Mouse (Mus musculus) heart, adult 2 months (tissue): ENCODE measurements at regions not wholly inside any gene's neighbourhood (a gene's known extent, or its start where the extent isn't known, plus 50 kb on each side); places are given as distances from the start of the nearest gene placed in this dataset.

Experiments
- DNase-seq, 2 experiments: peaks; one replicate each; pipeline ENCODE4 v3.0.0; 2021
- H3K27ac ChIP-seq: fragments of 200-600 bp; 2 replicates; pipeline ENCODE4 v1.8.1; 2022
- H3K27me3 ChIP-seq: fragments of 200-500 bp; 2 replicates; pipeline ENCODE4 v1.6.1; 2012; ENCODE audit warnings: mild to moderate bottlenecking, low read length, inconsistent platforms, mixed read lengths; ENCODE audit not compliant: control insufficient read depth, insufficient read depth
- H3K36me3 ChIP-seq: fragments of 200-500 bp; 2 replicates; pipeline ENCODE4 v1.6.1; 2012; ENCODE audit warnings: low read length, inconsistent platforms; ENCODE audit not compliant: control insufficient read depth, insufficient read depth
- H3K4me1 ChIP-seq: fragments of 200-500 bp; 2 replicates; pipeline ENCODE4 v1.6.1; 2011; ENCODE audit warnings: low read length; ENCODE audit not compliant: control insufficient read depth, insufficient read depth
- H3K4me3 ChIP-seq: fragments of 200-600 bp; 2 replicates; pipeline ENCODE4 v1.8.1; 2022
- H3K79me2 ChIP-seq: fragments of 200-500 bp; replicated peaks from 2 replicates; pipeline ENCODE4 v1.6.1; 2012; ENCODE audit warnings: mild to moderate bottlenecking, inconsistent platforms, low read length, moderate library complexity, mixed read lengths; ENCODE audit not compliant: control insufficient read depth, insufficient read depth
- H3K9ac ChIP-seq: fragments of 200-500 bp; 2 replicates; pipeline ENCODE4 v1.6.1; 2012; ENCODE audit warnings: low read depth, mild to moderate bottlenecking, control low read depth, inconsistent platforms, low read length, mixed read lengths
- CTCF ChIP-seq: fragments of 200-600 bp; IDR thresholded peaks from 2 replicates; pipeline ENCODE4 v1.8.1; 2022; ENCODE audit warnings: antibody characterized with exemption, mild to moderate bottlenecking, moderate library complexity
- EP300 ChIP-seq: fragments of 200-500 bp; IDR thresholded peaks from 2 replicates; pipeline ENCODE4 v1.6.1; 2011; ENCODE audit warnings: low read depth, low read length, control low read depth; ENCODE audit not compliant: insufficient read depth
- POLR2A ChIP-seq: fragments of 200-500 bp; IDR thresholded peaks from 2 replicates; pipeline ENCODE4 v1.6.1; 2011; ENCODE audit warnings: mild to moderate bottlenecking, low read depth, low read length, control low read depth; ENCODE audit not compliant: insufficient read depth
- WGBS: fragments of 180-500 bp; shearing (Covaris S2); methylation state at CpG from one replicate; pipeline ENCODE4 v1.1.7; 2018; 5-methylcytosine and 5-hydroxymethylcytosine counted together
- intact Hi-C: fragments of 180-260 bp; cut with DNase I; formaldehyde crosslinking; loops from one replicate; pipeline ENCODE4 v1.15.1; 2025

GRCm38 (mm10) chr12:69434315-69434714 is 62.1 kb upstream of the Gm9887 start:
- TF ChIP-seq EP300 (no peak), CTCF (no peak), POLR2A (no peak)
- DNase-seq, result no peak
- Histone ChIP-seq H3K27me3 (no peaks in the 10 kb centered on the region), H3K79me2 (no peaks in the 10 kb centered on the region), H3K36me3 (no peaks in the 10 kb centered on the region), H3K27ac (no peak overlapping the region), H3K4me1 (no peaks in the 10 kb centered on the region), H3K9ac (no peak overlapping the region), H3K4me3 (no peak overlapping the region)
- 47% methylated on average over 4 of the region's 4 CpGs for WGBS
- intact Hi-C loops, result no loop called here

DNA sequence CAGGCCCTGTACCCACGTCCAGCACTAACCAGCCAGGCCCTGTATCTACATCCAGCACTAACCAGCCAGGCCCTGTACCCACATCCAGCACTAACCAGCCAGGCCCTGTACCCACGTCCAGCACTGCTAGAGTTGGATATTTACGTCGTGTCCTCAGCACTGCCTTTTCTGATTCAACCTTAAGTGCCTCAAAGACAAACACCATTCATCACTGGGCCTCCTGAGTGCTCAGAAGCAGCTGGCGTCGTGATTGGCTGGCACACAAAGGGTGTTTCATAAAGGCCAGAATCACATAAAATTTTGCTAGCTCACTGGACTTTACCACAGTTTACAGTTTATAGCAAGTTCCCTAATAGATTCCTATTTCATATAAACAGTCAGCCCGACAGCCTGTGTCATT is 59.8 kb upstream of the Gm9887 start:
- WGBS, result 81% methylated on average over 7 of the region's 7 CpGs
- DNase-seq, result no peak
- Histone ChIP-seq H3K79me2 (no peaks in the 10 kb centered on the region), H3K27me3 (no peaks in the 10 kb centered on the region), H3K4me1 (no peaks in the 10 kb centered on the region), H3K27ac (no peak overlapping the region), H3K4me3 (no peak overlapping the region), H3K36me3 (no peaks in the 10 kb centered on the region), H3K9ac (no peak overlapping the region)
- TF ChIP-seq EP300, result no peak
- no peak for TF ChIP-seq CTCF
- no peak for TF ChIP-seq POLR2A
- intact Hi-C loops, result no loop called here

- no peak overlapping the region for H3K9ac ChIP-seq
- intact Hi-C loops, result no loop called here
Observed at GRCm38 (mm10) chr12:69428108-69428507, 55.9 kb upstream of the Gm9887 start.

DNA sequence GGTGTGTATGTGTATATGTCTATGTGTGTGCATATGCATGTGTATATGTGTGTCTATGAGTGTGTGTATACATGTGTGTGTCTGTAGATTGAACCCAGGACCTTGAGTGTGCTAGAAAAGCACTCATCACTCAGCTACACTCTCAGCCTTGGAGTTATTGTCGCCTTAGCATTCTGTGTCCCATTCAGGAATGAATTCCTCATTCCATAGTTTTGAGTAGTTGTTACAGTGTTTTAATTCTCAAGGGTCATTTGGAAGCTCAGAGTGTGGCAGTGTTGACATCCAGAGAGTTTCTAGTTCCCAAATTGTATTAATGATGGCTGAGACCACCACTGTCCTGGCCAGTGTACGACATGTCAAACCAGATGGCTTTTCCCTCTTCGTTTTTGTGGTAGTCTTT is 53.4 kb upstream of the Gm9887 start:
- intact Hi-C loops, result no loop called here
- Histone ChIP-seq H3K27me3 (no peaks in the 10 kb centered on the region), H3K79me2 (no peaks in the 10 kb centered on the region), H3K27ac (no peak overlapping the region; the same call in 1 of the 2 replicates), H3K36me3 (no peaks in the 10 kb centered on the region; the same call in 1 of the 2 replicates), H3K9ac (no peak overlapping the region), H3K4me1 (peaks cover 7% of the 10 kb centered on the region), H3K4me3 (no peak overlapping the region)
- WGBS, result 74% methylated on average over 3 of the region's 3 CpGs
- DNase-seq, result no peak
- TF ChIP-seq POLR2A (no peak), CTCF (no peak), EP300 (no peak)

More at GRCm38 (mm10) chr12:69428108-69428507, 55.9 kb upstream of the Gm9887 start:
- Histone ChIP-seq H3K27ac (no peak overlapping the region), H3K4me1 (peaks cover 7% of the 10 kb centered on the region), H3K27me3 (no peaks in the 10 kb centered on the region), H3K79me2 (no peaks in the 10 kb centered on the region), H3K4me3 (no peak overlapping the region), H3K36me3 (no peaks in the 10 kb centered on the region; the same call in 1 of the 2 replicates)
- WGBS, result 89% methylated on average over 6 of the region's 6 CpGs
- no peak for DNase-seq
- no peak for TF ChIP-seq EP300
- TF ChIP-seq POLR2A, result no peak
- no peak for TF ChIP-seq CTCF

DNA sequence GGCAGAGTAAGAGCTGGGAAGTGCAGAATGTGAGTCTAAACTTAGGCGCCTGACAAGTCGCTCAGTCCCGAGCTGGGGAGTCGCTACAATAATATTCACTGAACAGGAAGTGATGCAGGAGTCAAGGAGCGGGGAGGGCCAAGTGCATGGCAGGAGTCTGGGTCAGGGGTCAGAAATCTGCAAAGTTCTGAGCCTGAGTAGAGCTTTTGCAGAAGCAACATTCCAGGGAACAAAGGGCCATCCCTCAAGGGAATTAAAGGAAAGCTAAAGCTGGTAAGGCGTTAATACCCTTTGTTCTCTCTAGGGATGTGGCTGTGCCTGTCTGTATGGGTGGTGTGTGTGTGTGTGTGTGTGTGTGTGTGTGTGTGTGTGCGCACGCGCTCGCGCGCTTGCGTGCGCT is 52.7 kb upstream of the Gm9887 start:
- H3K27ac ChIP-seq, result peak overlapping the region; percentile 70
- intact Hi-C loops, result no loop called here
- no peak overlapping the region for H3K9ac ChIP-seq
- peak in 1 of 2 experiments; percentile 44 for DNase-seq
- 48% methylated on average over 14 of the region's 14 CpGs for WGBS
- TF ChIP-seq EP300 (peak; percentile 86), POLR2A (peak; percentile 60), CTCF (no peak)
- no peaks in the 10 kb centered on the region for H3K79me2 ChIP-seq
- peaks cover 7% of the 10 kb centered on the region for H3K4me1 ChIP-seq
- no peaks in the 10 kb centered on the region; the same call in 1 of the 2 replicates for H3K36me3 ChIP-seq
- H3K4me3 ChIP-seq, result no peak overlapping the region
- no peaks in the 10 kb centered on the region for H3K27me3 ChIP-seq
